Mouse (Mus musculus) testis, adult 2 months (tissue): ENCODE data around the gene Padi6.

Experiments used
- CTCF ChIP-seq: fragments of 200-500 bp; IDR thresholded peaks from 2 replicates; pipeline ENCODE4 v1.5.1; 2012; ENCODE audit warnings: low read depth, mild to moderate bottlenecking, inconsistent platforms, low read length, moderate library complexity; ENCODE audit not compliant: control insufficient read depth, insufficient read depth, insufficient replicate concordance
- POLR2A ChIP-seq: fragments of 200-500 bp; IDR thresholded peaks from 2 replicates; pipeline ENCODE4 v1.6.1; 2012; ENCODE audit warnings: low read depth, mild to moderate bottlenecking, inconsistent platforms, low read length, moderate library complexity; ENCODE audit not compliant: control insufficient read depth

- no peak for TF ChIP-seq POLR2A
- no peak for TF ChIP-seq CTCF
These were observed 48.9 kb downstream of the Padi6 start for GRCm38 (mm10) chr4:140693513-140693912.
